Mouse (Mus musculus) cortical plate, adult 2 months (tissue): ENCODE results near the gene Tec. TPM values are rescaled to one million over a fixed set of nuclear protein-coding genes. Genes with fewer than 3 reads are reported as not detected.
A peak's percentile ranks its signal among the peaks of the same experiment; 100 is the strongest.
"Not testable (repeated sequence)": the region's sequence is repeated elsewhere in the genome, so short reads cannot be mapped to it uniquely, and the experiment has no call there.

ENCODE experiments used
- H3K27ac ChIP-seq: fragments of 200-500 bp; 2 replicates; pipeline ENCODE4 v1.5.1; 2012; ENCODE audit warnings: low read length, control low read depth, inconsistent platforms; ENCODE audit not compliant: insufficient read depth
- H3K4me1 ChIP-seq: fragments of 200-500 bp; 2 replicates; pipeline ENCODE4 v1.6.1; 2011; ENCODE audit warnings: low read length; ENCODE audit not compliant: control insufficient read depth, insufficient read depth
- H3K4me3 ChIP-seq: fragments of 200-500 bp; 2 replicates; pipeline ENCODE4 v1.5.1; 2011; ENCODE audit warnings: mild to moderate bottlenecking, low read length, control low read depth; ENCODE audit not compliant: insufficient read depth
- CTCF ChIP-seq: fragments of 200-500 bp; IDR thresholded peaks from 2 replicates; pipeline ENCODE4 v1.5.1; 2011; ENCODE audit warnings: mild to moderate bottlenecking, control low read depth, low read length; ENCODE audit not compliant: insufficient read depth; ENCODE audit errors: extremely low read depth
- POLR2A ChIP-seq: fragments of 200-500 bp; IDR thresholded peaks from 2 replicates; pipeline ENCODE4 v1.6.1; 2011; ENCODE audit warnings: mild to moderate bottlenecking, low read length, control low read depth; ENCODE audit not compliant: insufficient read depth; ENCODE audit errors: extremely low read depth
- polyA plus RNA-seq: library from polyadenylated mRNA; depleted of rRNA; stranded (reverse); fragments of >200 nt; gene quantifications from 2 replicates; pipeline ENCODE4 v1.2.3, GENCODE M21; 2012

The Tec gene
- polyA plus RNA-seq, 1 experiment = 2.0 TPM

DNA sequence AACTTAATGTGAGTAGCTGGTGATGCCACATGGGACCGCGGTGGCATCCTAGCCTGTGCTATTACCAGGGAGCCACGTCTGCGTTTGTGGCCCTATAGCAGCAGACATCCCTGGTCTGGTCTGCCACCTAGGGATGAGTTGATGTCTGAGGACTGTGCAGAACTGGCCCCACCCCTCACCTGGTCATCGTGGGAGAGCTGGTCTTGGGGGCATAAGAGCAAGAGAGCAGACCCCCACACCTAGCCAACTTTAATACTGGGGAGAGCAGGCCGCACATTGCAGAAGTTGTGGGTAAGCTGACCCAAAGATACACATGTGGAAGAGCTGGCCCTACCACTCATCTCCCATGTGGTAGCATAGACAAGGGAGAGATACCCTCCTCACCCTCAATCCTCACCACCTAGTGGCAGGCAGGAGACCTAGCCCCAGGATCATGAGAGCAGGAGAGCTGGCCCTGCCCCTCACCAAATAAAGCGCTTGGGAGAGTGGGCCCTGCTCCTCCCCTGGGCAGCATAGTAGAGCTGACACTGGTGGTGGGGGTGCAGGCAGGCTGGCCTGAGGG, 38.7 kb downstream of the Tec start:
- Histone ChIP-seq H3K27ac (no peak overlapping the region), H3K4me1 (no peaks in the 10 kb centered on the region)
- TF ChIP-seq CTCF (no peak), POLR2A (no peak)

DNA sequence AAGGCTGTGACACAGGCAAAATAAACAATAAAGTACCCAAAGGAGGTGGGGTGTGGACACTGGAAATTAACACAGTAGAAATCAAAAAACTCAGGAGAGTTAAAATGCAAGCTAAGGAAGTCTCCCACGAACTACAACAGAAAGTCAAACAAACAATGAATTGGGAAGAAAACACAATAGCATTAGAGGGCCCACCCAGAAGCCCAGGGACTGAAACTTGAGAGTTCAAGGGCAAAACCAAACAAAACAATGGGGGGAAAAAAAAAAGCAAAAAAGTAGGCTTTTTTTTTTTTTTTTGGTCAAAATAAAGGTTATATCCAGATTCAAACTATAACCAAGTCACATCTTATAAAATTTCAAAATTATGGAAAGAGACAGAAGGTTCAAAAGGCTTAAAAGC, 39.9 kb downstream of the Tec start:
- no peak overlapping the region for H3K27ac ChIP-seq
- no peaks in the 10 kb centered on the region for H3K4me1 ChIP-seq
- no peak for TF ChIP-seq CTCF
- no peak for TF ChIP-seq POLR2A
- no peak overlapping the region for H3K4me3 ChIP-seq

More for the DNA sequence above, 38.7 kb downstream of the Tec start:
- H3K4me3 ChIP-seq = no peak overlapping the region

DNA sequence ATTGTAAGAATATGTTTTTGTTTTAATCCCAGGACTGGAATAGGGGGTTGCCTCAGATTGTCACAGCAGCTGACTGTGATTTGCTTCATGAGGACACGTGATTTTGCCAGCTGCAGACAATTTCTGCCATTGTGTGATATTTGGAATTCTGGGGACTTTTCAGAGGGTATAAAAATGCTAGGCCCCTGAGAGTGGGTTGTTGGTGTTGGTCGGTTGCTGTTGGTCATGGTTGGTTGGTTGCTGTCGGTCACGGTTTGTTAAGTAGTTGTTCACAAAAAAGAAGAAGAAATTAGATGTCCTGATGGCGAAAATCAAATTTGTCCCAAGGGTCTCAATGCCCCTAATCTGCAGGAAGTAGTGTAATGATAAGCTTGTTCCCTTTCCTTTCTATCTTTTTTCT, 40.8 kb downstream of the Tec start:
- TF ChIP-seq POLR2A (no peak), CTCF (no peak)
- no peaks in the 10 kb centered on the region for H3K4me1 ChIP-seq
- H3K4me3 ChIP-seq = no peak overlapping the region

DNA sequence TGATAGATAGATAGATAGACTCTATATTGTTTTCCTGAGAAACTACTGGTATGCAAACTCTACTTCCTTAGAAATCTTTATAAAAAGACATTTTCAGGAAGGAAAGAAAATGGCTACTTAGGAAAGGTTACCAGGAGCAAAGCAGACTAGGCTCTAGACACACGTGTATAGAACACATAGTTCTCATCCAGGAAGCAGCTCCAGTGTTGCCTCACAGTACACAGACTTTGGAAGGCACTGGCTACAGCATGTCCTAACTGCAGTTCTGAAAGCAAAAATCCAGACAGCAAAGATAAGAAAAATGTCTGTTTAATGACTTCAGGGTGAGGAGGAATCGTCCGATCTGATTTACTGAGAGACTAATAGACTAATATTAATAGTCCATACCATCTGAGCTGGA, 41.8 kb downstream of the Tec start:
- Histone ChIP-seq H3K27ac (no peak overlapping the region), H3K4me1 (no peaks in the 10 kb centered on the region), H3K4me3 (no peak overlapping the region)
- TF ChIP-seq POLR2A (no peak), CTCF (no peak)

More for the DNA sequence above, 40.8 kb downstream of the Tec start:
- no peak overlapping the region for H3K27ac ChIP-seq

DNA sequence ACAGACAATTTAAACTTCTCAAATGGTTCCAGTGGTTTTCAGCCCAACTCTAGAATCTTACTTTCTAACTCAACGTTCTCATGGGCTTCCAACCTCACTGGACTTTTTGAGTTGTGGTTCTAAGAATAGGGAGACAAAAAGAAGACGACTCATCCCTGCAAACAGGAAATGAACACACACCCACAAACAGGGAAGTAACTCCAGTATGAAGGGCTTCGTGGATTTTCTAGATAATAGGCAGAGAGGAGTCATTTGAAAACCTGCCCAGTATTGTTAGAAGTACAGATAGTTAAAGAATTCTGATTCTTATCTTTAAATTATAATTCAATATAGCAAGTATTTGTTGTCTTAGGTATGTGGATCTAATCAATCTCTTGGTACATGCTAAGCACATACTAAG, 47.6 kb downstream of the Tec start:
- no peaks in the 10 kb centered on the region; the same call in 1 of the 2 replicates for H3K4me1 ChIP-seq
- H3K27ac ChIP-seq = no peak overlapping the region
- H3K4me3 ChIP-seq = no peak overlapping the region
- TF ChIP-seq POLR2A (no peak), CTCF (no peak)

DNA sequence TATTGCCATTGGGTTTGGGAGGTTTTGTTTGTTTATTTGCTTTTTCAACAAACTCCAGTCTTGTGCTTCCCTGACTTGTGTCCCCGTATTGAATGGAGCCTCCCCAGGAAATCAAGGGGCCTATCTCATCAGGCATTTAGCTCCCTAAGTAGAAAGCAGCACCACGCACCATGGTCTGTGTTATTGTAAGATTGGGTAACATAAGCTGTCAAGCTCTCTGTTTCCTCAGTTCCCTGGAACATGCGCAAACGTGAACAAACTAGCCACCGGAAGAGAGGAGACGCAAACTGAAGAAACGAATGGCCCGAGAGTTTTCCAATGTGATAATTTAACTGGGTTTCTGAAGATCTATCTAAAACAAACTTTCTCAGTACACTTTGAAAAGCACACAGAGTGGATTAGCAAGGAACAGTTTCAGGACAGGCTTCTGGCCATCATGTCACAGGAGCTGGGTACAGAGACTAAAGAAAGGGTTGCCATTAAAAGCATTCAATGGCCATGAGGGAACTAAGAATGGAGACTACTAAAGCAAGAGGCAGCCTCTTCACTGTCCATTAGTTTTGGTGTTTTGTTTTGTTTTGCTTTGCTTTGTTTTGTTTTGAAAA, 48.1 kb downstream of the Tec start:
- peak overlapping the region; percentile 17; the same call in 1 of the 2 replicates for H3K27ac ChIP-seq
- H3K4me1 ChIP-seq = no peaks in the 10 kb centered on the region; the same call in 1 of the 2 replicates
- TF ChIP-seq CTCF (no peak), POLR2A (no peak)
- no peak overlapping the region for H3K4me3 ChIP-seq

DNA sequence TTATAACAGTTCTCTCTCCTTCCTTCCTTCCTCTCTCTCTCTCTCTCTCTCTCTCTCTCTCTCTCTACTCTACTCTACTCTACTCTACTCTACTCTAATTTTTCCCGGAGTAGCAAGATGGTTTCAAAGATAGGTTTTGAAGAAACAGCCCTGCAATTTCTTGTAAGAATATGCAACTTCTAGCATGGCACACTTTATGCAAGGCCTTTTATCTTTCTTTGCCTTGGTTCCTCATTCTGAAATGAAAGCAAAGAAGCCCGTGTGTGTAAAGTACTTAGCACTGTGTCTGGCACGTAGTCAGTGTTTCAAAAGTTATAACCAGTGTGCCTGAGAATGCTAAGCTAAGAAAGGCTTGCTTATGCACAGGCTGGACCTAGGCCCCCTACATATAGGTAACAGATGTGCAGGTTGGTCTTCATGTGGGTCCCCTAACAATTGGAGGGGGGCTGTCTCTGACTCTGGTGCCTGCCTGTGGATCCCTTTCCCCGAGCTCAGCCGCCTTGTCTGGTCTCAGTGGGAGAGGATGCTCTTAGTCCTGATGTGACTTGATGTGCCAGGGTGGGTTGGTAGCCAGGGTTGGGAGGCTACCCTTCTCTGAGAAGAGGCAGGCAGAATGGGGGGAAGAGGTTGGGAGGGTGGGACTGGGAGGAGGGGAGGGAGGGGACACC, 49.6 kb downstream of the Tec start:
- TF ChIP-seq POLR2A (no peak), CTCF (no peak)
- Histone ChIP-seq H3K4me1 (no peaks in the 10 kb centered on the region; the same call in 1 of the 2 replicates), H3K4me3 (no peak overlapping the region), H3K27ac (no peak overlapping the region)

DNA sequence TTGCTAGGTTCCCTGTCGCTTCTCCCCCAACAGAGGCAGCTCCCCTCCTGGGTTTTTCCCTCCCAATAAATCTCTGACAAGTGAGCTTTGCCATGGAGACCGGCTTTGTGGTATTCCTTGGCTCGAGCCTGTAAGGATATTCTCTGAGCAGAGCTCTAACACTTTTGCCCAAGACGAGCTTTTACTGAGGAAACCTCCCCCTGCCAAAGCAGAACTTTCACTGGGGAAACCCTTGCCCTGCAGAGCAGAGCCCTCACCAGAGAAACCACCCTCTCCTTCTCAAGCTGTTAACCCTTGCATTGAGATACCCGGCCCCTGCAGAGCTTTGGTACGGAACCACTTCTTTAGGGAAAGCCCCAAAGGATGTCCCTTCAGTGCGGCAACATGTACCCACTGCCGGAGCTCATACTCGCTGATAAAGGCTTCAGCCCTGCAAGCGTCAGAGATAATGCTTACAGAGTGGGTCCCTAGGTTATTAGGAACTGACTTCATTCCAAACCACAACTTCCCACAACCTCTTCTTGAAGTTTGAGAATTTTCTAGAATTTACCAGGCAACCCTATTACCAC, 50.7 kb downstream of the Tec start:
- TF ChIP-seq POLR2A (no peak), CTCF (no peak)
- Histone ChIP-seq H3K4me1 (no peaks in the 10 kb centered on the region; the same call in 1 of the 2 replicates), H3K27ac (no peak overlapping the region), H3K4me3 (no peak overlapping the region)

DNA sequence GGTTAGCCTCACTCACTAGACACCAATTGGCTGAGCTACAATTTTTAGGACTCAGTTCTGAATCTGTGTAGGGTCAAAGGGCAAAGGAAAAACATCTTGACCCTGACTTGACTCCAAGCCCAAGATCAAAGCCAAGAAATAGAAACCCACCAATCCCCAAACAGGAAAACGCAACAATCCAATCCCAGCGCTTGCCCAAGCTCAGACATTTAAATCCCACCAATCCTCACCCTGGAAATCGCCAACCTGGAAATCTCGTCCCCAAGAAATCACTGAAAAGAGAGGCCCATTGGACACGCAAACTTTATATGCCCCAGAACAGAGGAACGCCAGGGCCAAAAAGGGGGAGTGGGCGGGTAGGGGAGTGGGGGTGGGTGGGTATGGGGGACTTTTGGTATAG, 51.3 kb downstream of the Tec start:
- not testable (repeated sequence) for H3K4me3 ChIP-seq, H3K27ac ChIP-seq, H3K4me1 ChIP-seq

DNA sequence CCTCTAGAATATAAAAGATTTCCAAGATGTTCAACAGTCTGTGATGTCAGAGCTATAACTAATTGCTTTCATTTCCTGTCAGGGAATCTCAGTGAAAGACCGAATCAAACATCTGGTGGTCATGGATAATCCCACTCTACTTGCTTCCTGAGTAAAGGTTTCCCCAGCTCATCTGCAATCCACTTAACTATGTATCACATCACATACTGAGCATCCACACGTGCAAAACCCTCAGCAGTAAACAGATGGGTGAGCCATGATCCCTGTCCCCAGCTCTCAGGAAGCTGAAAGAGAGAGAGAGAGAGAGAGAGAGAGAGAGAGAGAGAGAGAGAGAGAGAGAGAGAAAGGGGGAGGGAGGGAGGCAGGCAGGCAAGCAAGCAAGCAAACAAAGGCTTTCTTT, 51.8 kb downstream of the Tec start:
- H3K27ac ChIP-seq = no peak overlapping the region
- H3K4me1 ChIP-seq = no peaks in the 10 kb centered on the region; the same call in 1 of the 2 replicates
- TF ChIP-seq POLR2A (no peak), CTCF (no peak)
- H3K4me3 ChIP-seq = no peak overlapping the region
